Mouse (Mus musculus): ENCODE measurements around the gene Oxtr. TPM values are rescaled to one million over a fixed set of nuclear protein-coding genes. Genes with fewer than 3 reads are reported as not detected.

Oxtr gene
- total RNA-seq, 2 experiments from 2014 or later, result 6.5 to 6.9 TPM

GRCm38 (mm10) chr6:112487993-112488392 lies 1.8 kb downstream of the Oxtr start:
- TF ChIP-seq CTCF (IDR thresholded peaks at IDR 0.05), result no peak
- no peak overlapping the region for H3K4me3 ChIP-seq
- no peak for DNase-seq (ENCODE audit: extremely low spot score in 1 of 2, low spot score in 2 of 2)
- intact Hi-C loops (cut with DNase I), result loop anchor here (5.0 kb wide), 1 partner anchor 281 kb away; no protein-coding TSS in a partner anchor
- H3K27ac ChIP-seq, result no peak overlapping the region

- Histone ChIP-seq H3K27ac (no peak overlapping the region), H3K4me3 (no peak overlapping the region)
- intact Hi-C loops (cut with DNase I), result loop anchor here (1.0 to 2.0 kb wide), 2 partner anchors 77 to 120 kb away; no protein-coding TSS in a partner anchor
- peak; percentile 45 to 56 for DNase-seq (ENCODE audit: extremely low spot score in 1 of 2, low spot score in 2 of 2)
- peak; percentile 70 for TF ChIP-seq CTCF (IDR thresholded peaks at IDR 0.05)
Measured at GRCm38 (mm10) chr6:112484316-112484715, 5.4 kb downstream of the Oxtr start.

DNA sequence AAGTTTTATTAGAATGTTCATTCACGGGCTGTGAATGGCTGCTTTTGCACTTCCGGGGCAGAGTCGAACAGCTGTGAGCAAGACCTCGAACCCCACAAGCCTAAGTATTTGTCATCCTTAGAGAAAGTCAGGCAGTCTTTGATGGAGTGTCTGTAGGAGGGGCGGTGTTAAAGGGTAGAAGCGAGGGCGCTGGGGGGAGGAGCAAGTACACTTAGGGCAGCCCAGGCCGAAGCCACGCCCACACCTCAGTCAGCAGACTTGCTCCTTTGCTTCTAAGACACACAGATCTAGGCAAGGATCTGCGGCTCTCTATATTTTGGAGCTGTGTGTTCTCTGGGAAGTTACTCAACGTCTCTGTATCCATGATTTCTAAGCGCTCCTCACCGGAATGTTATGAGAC lies 9.9 kb downstream of the Oxtr start:
- intact Hi-C loops (cut with DNase I), result no loop called here
- no peak for TF ChIP-seq CTCF (IDR thresholded peaks at IDR 0.05)
- DNase-seq (ENCODE audit: extremely low spot score in 1 of 2, low spot score in 2 of 2), result no peak
- no peak overlapping the region for H3K4me3 ChIP-seq
- H3K27ac ChIP-seq, result no peak overlapping the region

GRCm38 (mm10) chr6:112471644-112472043 lies 18.1 kb downstream of the Oxtr start:
- no peak for TF ChIP-seq CTCF (IDR thresholded peaks at IDR 0.05)
- no peak for DNase-seq (ENCODE audit: extremely low spot score in 1 of 2, low spot score in 2 of 2)
- Histone ChIP-seq H3K4me3 (no peak overlapping the region), H3K27ac (no peak overlapping the region)
- intact Hi-C loops (cut with DNase I), result no loop called here

DNA sequence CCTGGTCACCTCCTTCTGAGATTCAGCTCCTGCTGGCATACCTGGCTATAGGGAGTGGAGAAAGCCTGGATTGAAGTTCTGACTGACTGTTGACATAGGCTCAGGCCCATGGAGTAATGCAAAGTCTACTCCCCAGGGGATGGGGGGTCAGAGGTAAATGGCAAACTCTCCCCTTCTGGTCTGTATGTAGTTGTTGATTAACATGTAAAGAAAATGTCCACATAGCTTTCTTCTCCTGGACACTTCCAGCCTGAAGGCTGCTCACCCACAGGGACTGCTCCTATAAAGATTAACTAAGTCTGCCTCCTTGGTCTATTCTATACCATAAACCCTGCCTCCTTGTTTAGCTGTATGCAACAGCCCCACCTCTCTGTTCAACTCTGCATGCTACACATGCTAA lies 23.7 kb downstream of the Oxtr start:
- no peak for DNase-seq (ENCODE audit: extremely low spot score in 1 of 2, low spot score in 2 of 2)

DNA sequence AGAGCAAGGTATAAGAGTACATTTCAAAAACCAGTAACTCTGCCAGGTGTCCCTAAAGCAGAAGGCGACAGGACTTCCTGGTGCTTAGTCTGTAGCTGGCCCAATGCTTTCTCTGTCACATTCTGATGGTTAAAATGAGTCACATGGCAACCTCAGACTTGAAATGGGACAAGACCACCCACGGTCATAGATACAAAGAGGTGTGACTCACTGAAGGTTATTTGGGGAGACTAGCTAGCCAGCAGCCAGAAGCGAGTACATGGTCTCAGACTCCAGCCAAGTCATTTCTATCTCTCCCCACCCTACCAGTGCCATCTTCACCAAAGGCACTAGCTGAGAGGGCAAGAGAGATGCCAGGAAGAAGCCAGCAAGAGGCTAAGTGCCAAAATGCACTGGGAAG lies 24.3 kb downstream of the Oxtr start:
- no peak overlapping the region for H3K4me3 ChIP-seq
- intact Hi-C loops (cut with DNase I), result no loop called here
- H3K27ac ChIP-seq, result no peak overlapping the region
- DNase-seq (ENCODE audit: extremely low spot score in 1 of 2, low spot score in 2 of 2), result no peak
- TF ChIP-seq CTCF (IDR thresholded peaks at IDR 0.05), result no peak

More for the DNA sequence above, 23.7 kb downstream of the Oxtr start:
- Histone ChIP-seq H3K27ac (no peak overlapping the region), H3K4me3 (no peak overlapping the region)
- TF ChIP-seq CTCF (IDR thresholded peaks at IDR 0.05), result no peak
- intact Hi-C loops (cut with DNase I), result no loop called here

DNA sequence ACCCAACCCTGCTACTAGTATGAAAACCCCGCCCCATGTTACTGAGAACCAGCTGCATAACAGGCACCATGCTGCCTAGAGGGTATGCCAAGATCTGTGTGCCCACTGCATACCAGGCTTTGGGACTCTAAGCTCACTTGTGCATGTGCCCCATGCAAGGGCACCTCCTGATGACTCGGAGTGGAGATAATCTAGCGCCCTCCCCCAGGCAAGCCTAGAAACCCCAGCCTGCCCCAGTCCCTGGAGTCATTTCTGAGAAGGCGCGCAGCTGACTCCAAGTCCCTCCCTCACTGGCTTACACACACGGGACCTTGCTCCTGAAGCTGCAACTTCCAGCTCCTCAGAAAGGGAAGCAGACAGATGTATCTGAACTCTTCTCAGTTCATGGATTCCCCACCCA lies 26.4 kb downstream of the Oxtr start:
- DNase-seq (ENCODE audit: extremely low spot score in 1 of 2, low spot score in 2 of 2), result no peak
- Histone ChIP-seq H3K27ac (no peak overlapping the region), H3K4me3 (no peak overlapping the region)
- intact Hi-C loops (cut with DNase I), result no loop called here
- TF ChIP-seq CTCF (IDR thresholded peaks at IDR 0.05), result no peak

DNA sequence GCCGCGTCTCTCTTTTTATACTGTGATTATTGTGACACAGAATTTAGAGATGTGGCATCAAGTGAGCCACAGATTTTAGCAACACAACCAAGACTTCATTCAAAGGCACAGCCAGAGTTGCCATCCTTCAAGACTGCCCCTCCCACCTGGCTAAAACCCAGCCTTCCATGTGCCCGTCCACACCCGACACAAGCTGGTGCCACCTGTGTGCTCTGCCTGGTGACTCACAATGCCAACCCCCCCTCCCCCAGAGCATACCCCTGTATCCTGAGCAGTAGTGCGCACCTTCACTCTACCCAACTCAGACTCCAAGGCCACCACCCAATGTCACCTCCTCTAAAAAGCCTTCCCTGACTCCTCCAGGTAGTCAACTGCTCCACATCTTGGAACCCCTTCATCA lies 28.3 kb downstream of the Oxtr start:
- no peak overlapping the region for H3K27ac ChIP-seq
- no peak for TF ChIP-seq CTCF (IDR thresholded peaks at IDR 0.05)
- no peak overlapping the region for H3K4me3 ChIP-seq
- DNase-seq (ENCODE audit: extremely low spot score in 1 of 2, low spot score in 2 of 2), result no peak
- intact Hi-C loops (cut with DNase I), result no loop called here

DNA sequence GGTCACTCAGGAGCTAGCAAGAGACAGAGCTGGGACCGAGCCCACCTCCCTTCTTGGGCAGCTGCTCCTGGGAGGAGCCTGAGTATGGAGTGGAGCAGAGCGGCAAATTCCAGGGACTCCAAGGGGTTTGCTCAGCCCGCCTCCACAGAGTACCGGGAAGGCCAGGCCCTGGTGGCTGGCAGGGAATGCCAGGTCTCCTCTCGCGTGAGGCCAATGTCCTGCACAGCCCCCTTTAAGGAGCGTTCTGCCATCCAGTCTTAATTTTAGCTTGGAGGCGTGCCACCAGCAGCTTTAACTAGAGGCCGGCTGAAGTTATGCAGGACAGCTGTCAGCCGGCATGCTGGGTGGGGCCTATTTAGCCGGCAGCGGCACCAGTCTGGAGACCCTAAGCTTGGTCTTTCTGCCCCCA lies 30.4 kb downstream of the Oxtr start, which contains the start of gene Cav3:
Gene Cav3, plus strand, starts transcription at position 165 of the 409 bp plus-strand sequence.
- Histone ChIP-seq H3K27ac (no peak within 1 kb of the TSS), H3K4me3 (no peak within 1 kb of the TSS)
- DNase-seq (ENCODE audit: extremely low spot score in 1 of 2, low spot score in 2 of 2), result no peak
- intact Hi-C loops (cut with DNase I), result no loop called here
- no peak for TF ChIP-seq CTCF (IDR thresholded peaks at IDR 0.05)

- no peak for TF ChIP-seq CTCF (IDR thresholded peaks at IDR 0.05)
- H3K4me3 ChIP-seq, result no peak overlapping the region
- no peak overlapping the region for H3K27ac ChIP-seq
- DNase-seq (ENCODE audit: extremely low spot score in 1 of 2, low spot score in 2 of 2), result no peak
- intact Hi-C loops (cut with DNase I), result no loop called here
Measured at GRCm38 (mm10) chr6:112445675-112446074, 44.1 kb downstream of the Oxtr start.

- intact Hi-C loops (cut with DNase I), result no loop called here
- DNase-seq (ENCODE audit: extremely low spot score in 1 of 2, low spot score in 2 of 2), result no peak
- no peak overlapping the region for H3K4me3 ChIP-seq
- TF ChIP-seq CTCF (IDR thresholded peaks at IDR 0.05), result no peak
- H3K27ac ChIP-seq, result no peak overlapping the region
Measured at GRCm38 (mm10) chr6:112426018-112426732, 63.6 kb downstream of the Oxtr start.

DNA sequence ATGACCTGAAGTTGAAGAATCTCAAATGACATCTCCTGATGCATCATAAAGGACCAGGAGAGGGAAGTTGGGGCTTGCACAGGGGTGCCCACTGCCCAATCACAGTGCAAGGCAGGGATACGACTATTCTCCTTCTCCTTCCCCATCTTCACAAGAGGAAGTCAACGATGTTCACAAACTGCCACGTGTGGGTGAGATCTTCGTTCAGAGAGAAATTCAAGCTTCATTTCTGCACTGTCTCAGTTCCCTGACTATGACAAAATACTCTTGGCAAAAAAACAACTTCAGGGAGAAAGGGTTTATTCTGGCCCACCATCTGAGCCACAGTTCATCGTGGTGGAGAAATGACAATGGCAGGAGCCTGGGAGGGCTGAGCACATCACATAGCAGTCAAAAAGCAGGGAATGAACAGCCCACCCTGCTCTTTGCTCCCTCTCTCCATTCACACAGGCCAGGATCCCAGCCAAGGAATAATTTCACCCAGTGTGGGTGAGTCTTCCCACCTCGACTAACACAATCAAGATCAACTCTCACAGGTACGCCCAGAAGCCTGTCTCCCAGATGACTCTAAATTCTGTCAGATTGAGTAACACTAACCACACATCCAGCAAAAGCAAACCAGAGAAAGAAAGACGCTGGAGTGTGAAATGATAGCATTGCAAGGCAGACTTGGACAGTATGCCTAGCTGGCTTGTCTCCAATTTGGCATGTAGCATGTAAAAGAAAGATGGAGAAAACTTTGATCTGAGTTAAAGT lies 65.8 kb downstream of the Oxtr start:
- intact Hi-C loops (cut with DNase I), result no loop called here
- H3K27ac ChIP-seq, result peak overlapping the region; percentile 19; the same call in 1 of the 2 replicates
- no peak overlapping the region for H3K4me3 ChIP-seq
- DNase-seq (ENCODE audit: extremely low spot score in 1 of 2, low spot score in 2 of 2), result peak in 1 of 2 experiments; percentile 20
- TF ChIP-seq CTCF (IDR thresholded peaks at IDR 0.05), result no peak

Other genes with a start within 250 kb of the Oxtr start
- 1 to 10 TPM; 6.9 to 9.6 TPM for gene Lmcd1, start 216.2 kb downstream of the Oxtr start, total RNA-seq (2021)
- under 1 TPM in 1 of 2 experiments, not detected in 1; 0.34 TPM for gene Ssu2, start 101.9 kb downstream of the Oxtr start, total RNA-seq (2021)
- gene Cav3, start 30.4 kb downstream of the Oxtr start, total RNA-seq (2021), result under 1 TPM in 1 of 2 experiments, not detected in 1; 0.30 TPM
- 1 to 10 TPM; 7.2 TPM for gene Rad18, start 206.7 kb upstream of the Oxtr start, total RNA-seq (2021)